Mouse (Mus musculus) limb, embryonic 11.5 days (tissue): ENCODE data around the gene Coa4. TPM values are rescaled to one million over a fixed set of nuclear protein-coding genes. Genes with fewer than 3 reads are reported as not detected.

Experiments
- ATAC-seq: fragments of 200-750 bp; cut with Nextera tagmentation; 2 replicates; pipeline ENCODE4 v1.8.0; 2017; ENCODE audit warnings: low read depth; ENCODE audit not compliant: insufficient number of reproducible peaks, low FRiP score, low TSS enrichment
- DNase-seq: peaks from one replicate; pipeline ENCODE4 v3.0.0-alpha.2; 2015; ENCODE audit warnings: low spot score
- H3K27ac ChIP-seq: fragments of 300-500 bp; sonication (generic); replicated peaks from 2 replicates; pipeline ENCODE4 v1.5.1; 2014; ENCODE audit warnings: low read depth, mild to moderate bottlenecking, low read length
- H3K27me3 ChIP-seq: fragments of 300-500 bp; sonication (generic); 2 replicates; pipeline ENCODE4 v1.6.1; 2014; ENCODE audit warnings: mild to moderate bottlenecking, low read length, mixed read lengths; ENCODE audit not compliant: control insufficient read depth, insufficient read depth
- H3K36me3 ChIP-seq: fragments of 300-500 bp; sonication (generic); 2 replicates; pipeline ENCODE4 v1.6.1; 2014; ENCODE audit warnings: mild to moderate bottlenecking, low read length, moderate library complexity, mixed read lengths; ENCODE audit not compliant: control insufficient read depth, insufficient read depth
- H3K4me1 ChIP-seq: fragments of 300-500 bp; sonication (generic); 2 replicates; pipeline ENCODE4 v1.6.1; 2014; ENCODE audit warnings: low read length, mixed read lengths; ENCODE audit not compliant: control insufficient read depth, insufficient read depth
- H3K4me2 ChIP-seq: fragments of 300-500 bp; sonication (generic); 2 replicates; pipeline ENCODE4 v1.6.1; 2014; ENCODE audit warnings: low read depth, mild to moderate bottlenecking, moderate library complexity; ENCODE audit not compliant: severe bottlenecking
- H3K4me3 ChIP-seq: fragments of 300-500 bp; sonication (generic); 2 replicates; pipeline ENCODE4 v1.5.1; 2014; ENCODE audit warnings: low read depth, low read length
- H3K9ac ChIP-seq: fragments of 300-500 bp; sonication (generic); 2 replicates; pipeline ENCODE4 v1.6.1; 2014; ENCODE audit warnings: mild to moderate bottlenecking, low read length
- H3K9me3 ChIP-seq: fragments of 300-500 bp; sonication (generic); 2 replicates; pipeline ENCODE4 v1.6.1; 2016; ENCODE audit warnings: low read length; ENCODE audit not compliant: control insufficient read depth
- WGBS: fragments of 180-500 bp; shearing (Covaris S2); extraction: QIAGEN DNeasy Blood & Tissue Kit; methylation state at CpG from one replicate; pipeline ENCODE4 v1.1.7; 2014; 5-methylcytosine and 5-hydroxymethylcytosine counted together
- polyA plus RNA-seq: library from polyadenylated mRNA; unstranded; fragments of >200 nt; fragmentation: Nextera tagmentation; extraction: Ambion mirVana; gene quantifications from 2 replicates; pipeline ENCODE4 v1.2.1, GENCODE M21; 2014

Coa4 gene
- polyA plus RNA-seq: 21.3 and 22.2 TPM in 2 replicates

GRCm38 (mm10) chr7:100536804-100537518, at the start of gene Coa4:
Gene Coa4, plus strand, starts transcription at chr7:100537071.
- WGBS: under 1% methylated on average over 33 of the region's 33 CpGs
- ATAC-seq: peak; percentile 97

GRCm38 (mm10) chr7:100487301-100487700, 49.6 kb upstream of the Coa4 start:
- 72% methylated on average over 2 of the region's 2 CpGs for WGBS

More at GRCm38 (mm10) chr7:100536804-100537518, at the start of gene Coa4:
- H3K9ac ChIP-seq: peak within 1 kb of the TSS; percentile 74
- H3K4me1 ChIP-seq: peaks cover 4% of the 10 kb centered on the region; the same call in 1 of the 2 replicates
- DNase-seq: peak; percentile 92
- peaks cover 2% of the 10 kb centered on the region; the same call in 1 of the 2 replicates for H3K36me3 ChIP-seq
- peak within 1 kb of the TSS; percentile 75 for H3K4me3 ChIP-seq
- peak within 1 kb of the TSS; percentile 71 for H3K4me2 ChIP-seq
- H3K9me3 ChIP-seq: no peaks in the 10 kb centered on the region
- H3K27ac ChIP-seq: peak within 1 kb of the TSS; percentile 52; the same call in 1 of the 2 replicates
- no peaks in the 10 kb centered on the region for H3K27me3 ChIP-seq

GRCm38 (mm10) chr7:100488474-100489048, 48.3 kb upstream of the Coa4 start:
- Histone ChIP-seq H3K27me3 (no peaks in the 10 kb centered on the region), H3K9ac (no peak overlapping the region), H3K9me3 (no peaks in the 10 kb centered on the region), H3K4me3 (no peak overlapping the region), H3K4me2 (no peak overlapping the region), H3K27ac (no peak overlapping the region), H3K36me3 (no peaks in the 10 kb centered on the region), H3K4me1 (peaks cover 6% of the 10 kb centered on the region; the same call in 1 of the 2 replicates)
- no peak for ATAC-seq
- WGBS: 58% methylated on average over 10 of the region's 10 CpGs
- DNase-seq: no peak

More at GRCm38 (mm10) chr7:100487301-100487700, 49.6 kb upstream of the Coa4 start:
- no peaks in the 10 kb centered on the region for H3K9me3 ChIP-seq
- DNase-seq: no peak
- no peak overlapping the region for H3K27ac ChIP-seq
- no peak overlapping the region for H3K9ac ChIP-seq
- H3K36me3 ChIP-seq: no peaks in the 10 kb centered on the region
- H3K4me3 ChIP-seq: no peak overlapping the region
- no peaks in the 10 kb centered on the region; the same call in 1 of the 2 replicates for H3K4me1 ChIP-seq
- no peak overlapping the region for H3K4me2 ChIP-seq
- ATAC-seq: no peak
- H3K27me3 ChIP-seq: no peaks in the 10 kb centered on the region

GRCm38 (mm10) chr7:100492391-100493116, 44.3 kb upstream of the Coa4 start:
- Histone ChIP-seq H3K4me1 (peaks cover 35% of the 10 kb centered on the region), H3K27me3 (no peaks in the 10 kb centered on the region), H3K9ac (peak overlapping the region; percentile 60), H3K27ac (no peak overlapping the region), H3K4me3 (peak overlapping the region; percentile 45), H3K9me3 (no peaks in the 10 kb centered on the region), H3K4me2 (peak overlapping the region; percentile 87), H3K36me3 (peaks cover 7% of the 10 kb centered on the region; the same call in 1 of the 2 replicates)
- peak; percentile 39 for DNase-seq
- 2% methylated on average over 36 of the region's 36 CpGs for WGBS
- ATAC-seq: no peak; the same call in 1 of the 2 replicates

- Histone ChIP-seq H3K27me3 (no peaks in the 10 kb centered on the region), H3K9ac (peak within 1 kb of the TSS; percentile 60), H3K36me3 (peaks cover 7% of the 10 kb centered on the region; the same call in 1 of the 2 replicates), H3K4me1 (peaks cover 35% of the 10 kb centered on the region), H3K4me3 (peak within 1 kb of the TSS; percentile 45), H3K9me3 (no peaks in the 10 kb centered on the region), H3K27ac (peak within 1 kb of the TSS; percentile 91; the same call in 1 of the 2 replicates), H3K4me2 (peak within 1 kb of the TSS; percentile 87)
- ATAC-seq (peak; percentile 53), DNase-seq (peak; percentile 85)
- under 1% methylated on average over 26 of the region's 27 CpGs for WGBS
These were observed 43.8 kb upstream of the Coa4 start, which contains the start of gene Ucp2 for GRCm38 (mm10) chr7:100493117-100493483. Gene Ucp2, plus strand, starts transcription at chr7:100493337.

- WGBS: 39% methylated on average over 19 of the region's 19 CpGs
- peak; percentile 40 for DNase-seq
- peaks cover 35% of the 10 kb centered on the region for H3K4me1 ChIP-seq
These were observed 43.1 kb upstream of the Coa4 start for GRCm38 (mm10) chr7:100493484-100494414.

GRCm38 (mm10) chr7:100494415-100494831, 42.4 kb upstream of the Coa4 start:
- Histone ChIP-seq H3K4me3 (peak overlapping the region; percentile 45), H3K36me3 (peaks cover 7% of the 10 kb centered on the region; the same call in 1 of the 2 replicates), H3K9me3 (no peaks in the 10 kb centered on the region), H3K9ac (peak overlapping the region; percentile 30; the same call in 1 of the 2 replicates), H3K27me3 (no peaks in the 10 kb centered on the region), H3K4me2 (peak overlapping the region; percentile 87), H3K4me1 (peaks cover 35% of the 10 kb centered on the region), H3K27ac (peak overlapping the region; percentile 91)
- no peak for DNase-seq
- ATAC-seq: no peak
- WGBS: 88% methylated on average over 7 of the region's 7 CpGs

More at GRCm38 (mm10) chr7:100493484-100494414, 43.1 kb upstream of the Coa4 start:
- H3K36me3 ChIP-seq: peaks cover 7% of the 10 kb centered on the region; the same call in 1 of the 2 replicates
- H3K4me2 ChIP-seq: peak overlapping the region; percentile 87
- ATAC-seq: no peak
- peak overlapping the region; percentile 45 for H3K4me3 ChIP-seq
- peak overlapping the region; percentile 91; the same call in 1 of the 2 replicates for H3K27ac ChIP-seq
- peak overlapping the region; percentile 28 for H3K9ac ChIP-seq
- no peaks in the 10 kb centered on the region for H3K27me3 ChIP-seq
- no peaks in the 10 kb centered on the region for H3K9me3 ChIP-seq
